Mouse (Mus musculus) embryonic facial prominence, embryonic 10.5 days (tissue): ENCODE measurements around the gene Ints5. TPM values are rescaled to one million over a fixed set of nuclear protein-coding genes. Genes with fewer than 3 reads are reported as not detected.

Experiments
- DNase-seq: peaks from one replicate; pipeline ENCODE4 v3.0.0-alpha.2; 2017; ENCODE audit warnings: low spot score
- H3K27ac ChIP-seq: fragments of 300-500 bp; sonication (generic); replicated peaks from 2 replicates; pipeline ENCODE4 v1.5.1; 2016; ENCODE audit warnings: mild to moderate bottlenecking
- H3K27me3 ChIP-seq: fragments of 300-500 bp; sonication (generic); replicated peaks from 2 replicates; pipeline ENCODE4 v1.6.1; 2016; ENCODE audit warnings: low read depth, mild to moderate bottlenecking; ENCODE audit not compliant: poor library complexity, severe bottlenecking
- H3K36me3 ChIP-seq: fragments of 300-500 bp; sonication (generic); replicated peaks from 2 replicates; pipeline ENCODE4 v1.6.1; 2016; ENCODE audit warnings: mild to moderate bottlenecking, moderate library complexity
- H3K4me1 ChIP-seq: fragments of 300-500 bp; sonication (generic); 2 replicates; pipeline ENCODE4 v1.6.1; 2016
- H3K4me3 ChIP-seq: fragments of 300-500 bp; sonication (generic); 2 replicates; pipeline ENCODE4 v1.5.1; 2016; ENCODE audit warnings: mild to moderate bottlenecking, moderate library complexity
- H3K9me3 ChIP-seq: fragments of 300-500 bp; sonication (generic); 2 replicates; pipeline ENCODE4 v1.6.1; 2016; ENCODE audit warnings: mild to moderate bottlenecking
- WGBS: fragments of 180-500 bp; shearing (Covaris S2); methylation state at CpG from one replicate; pipeline ENCODE4 v1.1.7; 2016; 5-methylcytosine and 5-hydroxymethylcytosine counted together
- polyA plus RNA-seq: library from polyadenylated mRNA; unstranded; fragments of >200 nt; fragmentation: Nextera tagmentation; extraction: Ambion mirVana; gene quantifications from 2 replicates; pipeline ENCODE4 v1.2.1, GENCODE M21; 2016

Gene Ints5
- polyA plus RNA-seq, 1 experiment from 2014 or later = 59.0 TPM

DNA sequence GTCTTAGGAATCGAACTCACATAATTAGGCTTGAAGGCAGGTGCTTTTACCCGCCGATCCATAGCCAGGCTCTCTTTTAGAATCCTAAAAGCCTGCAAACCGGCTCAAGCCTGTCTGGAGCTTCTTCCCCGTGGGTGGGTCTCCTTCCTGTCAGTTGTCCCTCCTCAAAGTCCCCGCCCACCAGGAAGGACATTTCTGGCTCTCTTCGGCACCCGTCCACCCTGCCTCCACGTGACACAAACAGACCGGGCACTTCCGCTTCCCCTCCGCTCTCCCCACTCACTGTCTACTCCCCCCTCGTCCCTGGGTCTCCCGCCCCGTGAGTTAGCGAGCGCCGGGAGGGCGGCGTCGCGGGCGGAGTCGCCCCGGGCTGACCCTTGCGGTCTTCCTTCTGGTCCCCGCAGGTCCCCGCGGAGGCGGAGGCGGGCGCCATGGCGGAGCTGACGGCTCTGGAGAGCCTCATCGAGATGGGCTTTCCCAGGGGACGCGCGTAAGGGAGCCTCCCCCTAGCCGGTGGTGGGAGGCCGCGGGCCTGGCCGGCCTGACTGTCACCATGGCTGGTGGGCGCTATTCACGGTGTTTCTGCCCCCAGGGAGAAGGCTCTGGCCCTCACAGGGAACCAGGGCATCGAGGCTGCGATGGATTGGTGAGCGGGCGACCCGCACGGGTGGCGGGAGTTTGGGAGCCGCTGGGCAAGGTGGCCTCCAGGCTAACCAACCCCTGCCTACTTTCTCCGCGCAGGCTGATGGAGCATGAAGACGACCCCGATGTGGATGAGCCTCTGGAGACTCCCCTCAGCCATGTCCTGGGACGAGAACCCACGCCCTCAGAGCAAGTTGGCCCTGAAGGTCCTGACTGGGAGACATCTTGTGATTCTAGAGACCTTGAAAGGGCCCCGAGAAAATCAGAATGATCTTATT, 21.3 kb upstream of the Ints5 start, which contains the start of gene Ubxn1:
Gene Ubxn1, plus strand, starts transcription at position 230 of the 920 bp plus-strand sequence.
- no peaks in the 10 kb centered on the region for H3K9me3 ChIP-seq
- H3K27ac ChIP-seq = peak within 1 kb of the TSS; percentile 91
- peaks cover 12% of the 10 kb centered on the region for H3K4me1 ChIP-seq
- peak within 1 kb of the TSS; percentile 85 for H3K4me3 ChIP-seq
- DNase-seq = peak; percentile 96
- H3K36me3 ChIP-seq = peaks cover 36% of the 10 kb centered on the region
- no peaks in the 10 kb centered on the region for H3K27me3 ChIP-seq
- under 1% methylated on average over 59 of the region's 59 CpGs for WGBS

- 77% methylated on average over 10 of the region's 10 CpGs for WGBS
- Histone ChIP-seq H3K27ac (peak overlapping the region; percentile 91), H3K4me1 (peaks cover 12% of the 10 kb centered on the region), H3K27me3 (no peaks in the 10 kb centered on the region), H3K36me3 (peaks cover 44% of the 10 kb centered on the region), H3K9me3 (no peaks in the 10 kb centered on the region), H3K4me3 (peak overlapping the region; percentile 85)
- DNase-seq = no peak
Measured at GRCm38 (mm10) chr19:8872266-8872840, 20.5 kb upstream of the Ints5 start.

GRCm38 (mm10) chr19:8875031-8875430, 17.8 kb upstream of the Ints5 start:
- Histone ChIP-seq H3K4me1 (peaks cover 20% of the 10 kb centered on the region), H3K27ac (no peak overlapping the region), H3K27me3 (no peaks in the 10 kb centered on the region), H3K36me3 (peaks cover 63% of the 10 kb centered on the region), H3K9me3 (no peaks in the 10 kb centered on the region), H3K4me3 (no peak overlapping the region)
- WGBS = 95% methylated on average over 7 of the region's 7 CpGs
- DNase-seq = no peak

DNA sequence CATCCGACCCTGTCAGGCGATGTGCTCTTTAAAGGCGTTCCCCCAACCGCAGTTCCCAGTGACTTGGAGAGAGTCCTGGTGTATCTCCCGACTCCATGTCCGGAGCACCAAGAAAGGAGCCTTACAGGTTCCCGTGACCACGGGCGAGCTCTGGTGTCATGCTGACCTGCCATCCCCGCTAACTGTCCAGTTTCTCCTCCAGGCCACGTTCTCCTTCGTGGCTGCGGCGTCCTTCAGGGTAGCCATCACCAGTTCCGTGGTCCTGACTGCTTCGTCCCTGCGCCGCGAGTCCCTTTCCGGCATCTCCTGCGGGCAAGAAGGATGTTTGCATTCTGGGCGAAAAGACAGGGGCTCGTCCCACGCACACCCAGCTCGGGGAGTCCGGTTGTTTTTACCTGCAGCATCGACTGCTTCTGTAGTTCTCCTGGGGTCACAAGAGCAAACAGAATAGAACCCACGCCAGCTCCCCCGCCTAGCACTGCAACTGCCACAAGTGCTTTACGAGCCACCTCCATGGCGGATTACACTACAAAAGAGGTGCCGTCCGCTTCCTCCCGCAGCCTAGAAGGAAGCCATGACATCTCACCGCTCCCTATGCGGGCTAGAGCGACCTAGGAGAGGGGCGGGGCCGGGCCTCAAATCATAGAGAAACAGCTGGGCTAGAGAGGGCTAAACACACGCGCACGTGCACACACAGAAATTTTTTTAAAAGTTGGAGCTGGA, 12.3 kb upstream of the Ints5 start, which contains the start of gene Uqcc3:
Gene Uqcc3, minus strand, starts transcription at position 613 of the 723 bp plus-strand sequence.
- H3K27ac ChIP-seq = peak within 1 kb of the TSS; percentile 92
- under 1% methylated on average over 42 of the region's 42 CpGs for WGBS

GRCm38 (mm10) chr19:8881034-8881392, 11.8 kb upstream of the Ints5 start:
- H3K4me1 ChIP-seq = peaks cover 11% of the 10 kb centered on the region
- H3K27me3 ChIP-seq = no peaks in the 10 kb centered on the region
- 17% methylated on average over 3 of the region's 3 CpGs for WGBS
- H3K9me3 ChIP-seq = no peaks in the 10 kb centered on the region
- peaks cover 32% of the 10 kb centered on the region for H3K36me3 ChIP-seq
- H3K27ac ChIP-seq = peak overlapping the region; percentile 92
- no peak for DNase-seq
- H3K4me3 ChIP-seq = peak overlapping the region; percentile 94

More for the DNA sequence above, 12.3 kb upstream of the Ints5 start, which contains the start of gene Uqcc3:
- DNase-seq = peak; percentile 87
- H3K4me3 ChIP-seq = peak within 1 kb of the TSS; percentile 94
- H3K9me3 ChIP-seq = no peaks in the 10 kb centered on the region
- peaks cover 11% of the 10 kb centered on the region for H3K4me1 ChIP-seq
- peaks cover 37% of the 10 kb centered on the region for H3K36me3 ChIP-seq
- H3K27me3 ChIP-seq = no peaks in the 10 kb centered on the region

GRCm38 (mm10) chr19:8883616-8884015, 9.2 kb upstream of the Ints5 start, which contains the start of the genes Lbhd1 and Gm49403:
Lbhd1 (plus strand) TSS chr19:8883732.
Gm49403 (plus strand) TSS chr19:8883930.
- H3K36me3 ChIP-seq = peaks cover 9% of the 10 kb centered on the region
- no peak for DNase-seq
- 86% methylated on average over 3 of the region's 3 CpGs for WGBS
- no peaks in the 10 kb centered on the region for H3K9me3 ChIP-seq
- no peak within 1 kb of the TSS for H3K27ac ChIP-seq
- H3K4me1 ChIP-seq = peaks cover 23% of the 10 kb centered on the region
- H3K27me3 ChIP-seq = no peaks in the 10 kb centered on the region
- no peak within 1 kb of the TSS for H3K4me3 ChIP-seq

DNA sequence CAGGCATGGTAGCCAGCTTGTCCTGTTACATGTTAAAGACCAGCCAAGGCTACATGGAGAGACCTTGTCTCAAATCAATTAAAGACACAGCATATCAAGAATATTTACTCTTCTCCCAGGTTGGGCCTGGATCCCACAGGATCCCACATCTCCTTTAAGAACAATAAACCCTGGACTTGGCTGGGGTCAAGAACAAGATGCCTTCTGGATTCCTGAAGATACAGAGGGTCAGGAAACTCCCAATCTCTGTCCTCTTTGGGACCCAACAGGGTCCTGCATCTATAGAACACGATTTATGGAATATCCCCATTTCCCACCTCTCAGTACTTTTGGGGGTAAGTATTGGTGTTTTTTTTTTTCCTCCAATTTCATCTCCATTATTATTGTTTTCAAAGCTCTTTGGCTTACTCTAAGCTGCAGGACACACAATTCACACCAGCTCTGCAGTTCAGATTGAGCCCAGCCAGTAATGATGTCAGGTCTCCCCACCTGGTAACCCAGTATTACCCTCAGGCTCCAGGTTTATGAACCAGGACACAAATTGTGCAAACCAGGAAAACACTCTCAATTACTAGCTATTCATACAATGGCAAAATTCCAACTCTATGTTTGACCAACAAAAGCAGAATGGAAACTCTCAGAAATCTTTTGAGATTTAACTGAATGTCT, 5.8 kb upstream of the Ints5 start:
- peak overlapping the region; percentile 93 for H3K27ac ChIP-seq

GRCm38 (mm10) chr19:8887585-8888463, 5.0 kb upstream of the Ints5 start:
- Histone ChIP-seq H3K4me1 (peaks cover 17% of the 10 kb centered on the region), H3K27ac (peak overlapping the region; percentile 93), H3K36me3 (peaks cover 23% of the 10 kb centered on the region), H3K9me3 (no peaks in the 10 kb centered on the region), H3K27me3 (no peaks in the 10 kb centered on the region), H3K4me3 (peak overlapping the region; percentile 71)
- WGBS = 15% methylated on average over 19 of the region's 19 CpGs
- peak; percentile 18 for DNase-seq

More for the DNA sequence above, 5.8 kb upstream of the Ints5 start:
- Histone ChIP-seq H3K4me1 (peaks cover 17% of the 10 kb centered on the region), H3K4me3 (peak overlapping the region; percentile 71), H3K9me3 (no peaks in the 10 kb centered on the region), H3K36me3 (peaks cover 23% of the 10 kb centered on the region), H3K27me3 (no peaks in the 10 kb centered on the region)
- 46% methylated on average over 1 of the region's 1 CpGs for WGBS
- DNase-seq = no peak

DNA sequence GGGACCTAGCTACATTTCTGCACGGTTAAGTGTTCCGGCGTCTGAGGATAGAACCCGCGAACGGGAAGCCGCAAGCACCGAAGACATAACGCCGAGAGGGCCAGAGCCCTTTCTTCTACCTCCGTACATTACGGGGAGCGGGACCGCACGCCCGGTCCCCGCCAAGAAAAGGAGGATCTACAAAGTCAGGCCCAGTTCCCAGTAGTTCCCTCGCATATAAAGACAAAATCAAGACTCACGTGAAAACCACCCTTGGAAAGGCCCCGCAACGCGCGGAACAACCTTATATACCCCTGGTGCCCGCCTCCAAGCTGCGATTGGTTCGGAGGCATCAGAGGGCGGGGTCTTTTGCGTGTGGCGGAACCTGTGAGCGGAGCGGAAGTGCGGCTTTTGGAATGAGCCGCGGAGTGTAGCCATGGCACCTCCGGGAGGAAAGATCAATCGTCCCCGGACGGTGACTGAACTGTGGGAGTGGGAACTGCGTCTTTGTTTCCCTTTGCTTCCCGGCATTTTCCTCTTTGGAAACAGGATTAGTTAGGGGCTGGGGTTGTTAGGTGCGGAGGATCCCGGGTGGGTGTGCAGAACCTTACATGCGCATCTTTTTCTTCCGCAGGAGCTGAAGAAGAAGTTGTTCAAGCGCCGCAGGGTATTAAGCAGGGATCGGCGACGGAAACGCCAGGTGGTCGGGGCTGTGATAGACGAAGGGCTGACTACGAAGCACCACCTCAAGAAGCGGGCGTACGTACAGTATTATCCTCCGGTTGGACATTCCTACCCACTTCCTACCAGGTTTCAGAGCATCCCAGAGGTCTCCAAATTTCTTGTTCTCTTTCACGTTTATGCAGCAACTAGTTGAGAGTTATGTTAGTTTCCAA, 4.1 kb upstream of the Ints5 start, which contains the start of the genes 1810009A15Rik and Gm49416:
Gene 1810009A15Rik, plus strand, starts transcription at position 343 of the 875 bp plus-strand sequence.
Gene Gm49416, plus strand, starts transcription at position 416 of the 875 bp plus-strand sequence.
- Histone ChIP-seq H3K27me3 (no peaks in the 10 kb centered on the region), H3K4me1 (peaks cover 21% of the 10 kb centered on the region), H3K36me3 (peaks cover 23% of the 10 kb centered on the region), H3K4me3 (peak within 1 kb of the TSS; percentile 71), H3K9me3 (no peaks in the 10 kb centered on the region), H3K27ac (peak within 1 kb of the TSS; percentile 93)
- DNase-seq = peak; percentile 97
- WGBS = under 1% methylated on average over 58 of the region's 58 CpGs

DNA sequence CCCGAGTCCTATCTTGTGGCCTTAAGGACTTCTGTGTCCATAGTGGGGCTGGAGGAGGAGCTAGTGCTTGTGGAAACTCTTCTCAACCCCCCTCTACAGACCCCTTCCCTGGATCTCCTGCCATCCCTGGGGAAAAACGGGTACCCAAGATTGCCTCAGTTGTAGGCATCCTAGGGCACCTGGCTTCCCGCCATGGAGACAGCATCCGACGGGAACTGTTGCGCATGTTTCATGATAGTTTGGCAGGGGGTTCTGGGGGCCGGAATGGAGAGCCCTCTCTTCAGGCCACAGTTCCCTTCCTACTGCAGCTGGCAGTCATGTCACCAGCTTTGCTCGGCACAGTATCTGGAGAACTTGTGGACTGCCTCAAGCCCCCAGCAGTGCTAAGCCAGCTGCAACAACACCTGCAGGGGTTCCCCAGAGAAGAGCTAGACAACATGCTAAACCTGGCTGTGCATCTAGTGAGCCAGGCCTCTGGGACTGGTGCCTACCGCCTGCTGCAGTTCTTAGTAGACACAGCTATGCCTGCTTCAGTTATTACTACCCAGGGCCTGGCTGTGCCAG, 2.7 kb downstream of the Ints5 start:
- H3K27me3 ChIP-seq = no peaks in the 10 kb centered on the region
- no peaks in the 10 kb centered on the region for H3K9me3 ChIP-seq
- no peak overlapping the region for H3K27ac ChIP-seq
- peaks cover 44% of the 10 kb centered on the region for H3K4me1 ChIP-seq
- H3K36me3 ChIP-seq = peaks cover 47% of the 10 kb centered on the region
- 89% methylated on average over 9 of the region's 9 CpGs for WGBS
- no peak overlapping the region; the same call in 1 of the 2 replicates for H3K4me3 ChIP-seq
- DNase-seq = no peak
